Mouse (Mus musculus): Measurements from ENCODE around the gene Cltb.

DNA sequence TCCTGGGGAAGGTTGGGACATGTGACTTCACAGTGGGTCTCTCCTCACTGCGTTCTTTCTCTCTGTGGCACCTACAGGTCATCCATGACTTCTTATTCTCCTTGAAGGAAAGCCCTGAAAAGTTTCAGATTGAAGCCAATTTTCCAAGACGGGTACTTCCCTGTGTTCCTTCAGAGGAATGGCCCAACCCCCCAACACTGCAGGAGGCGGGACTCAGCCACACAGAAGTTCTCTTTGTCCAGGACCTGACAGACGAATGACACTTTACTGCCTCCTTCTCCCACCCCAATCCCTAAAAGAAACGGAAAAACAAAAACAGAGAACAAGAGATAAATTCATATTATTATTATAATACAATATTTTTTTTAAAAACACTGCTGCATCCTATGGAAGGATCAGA is 49.7 kb upstream of the Cltb start:
- TF ChIP-seq CTCF (IDR thresholded peaks at IDR 0.05; ENCODE audit: borderline replicate concordance, extremely low read depth, insufficient read depth, insufficient read length) (no peak), POLR2A (IDR thresholded peaks at IDR 0.05; ENCODE audit: borderline replicate concordance, extremely low read depth, insufficient read depth, insufficient read length, poor library complexity, severe bottlenecking) (no peak)

Measured in brain, embryonic 14.5 days (tissue).